Mouse (Mus musculus): ENCODE measurements at regions not wholly inside any gene's neighbourhood (a gene's known extent, or its start where the extent isn't known, plus 50 kb on each side); places are given as distances from the start of the nearest gene placed in this dataset.

- no peak for TF ChIP-seq GATA1 (IDR thresholded peaks at IDR 0.05; ENCODE audit: borderline replicate concordance, low read length)
- no peak for TF ChIP-seq CTCF (IDR thresholded peaks at IDR 0.05; ENCODE audit: low read depth, low read length)
Measured at GRCm38 (mm10) chr19:32940806-32941205, 183.5 kb downstream of the Pten start.
